Mouse (Mus musculus): ENCODE measurements around the gene Aaas.

DNA sequence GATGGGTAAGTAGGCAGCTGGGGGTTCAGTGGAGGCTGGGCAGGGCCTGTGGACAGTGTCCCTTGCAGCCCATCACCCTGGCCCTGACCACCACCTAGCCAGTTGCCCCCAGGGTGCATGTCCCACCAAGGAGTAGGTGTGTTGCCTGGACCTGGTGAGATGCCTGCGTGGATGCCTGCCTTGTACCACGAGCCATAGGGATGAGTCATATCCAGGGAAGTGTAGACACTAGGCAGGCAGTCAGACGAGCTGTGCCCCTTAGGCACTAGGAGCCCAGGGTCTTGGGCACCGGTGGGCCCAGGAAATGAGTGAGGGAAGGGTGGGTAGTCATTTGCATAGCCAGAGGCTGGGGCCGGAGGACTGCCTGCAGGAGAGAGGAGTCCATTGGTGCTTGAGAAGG, 8.3 kb upstream of the Aaas start:
- TF ChIP-seq CTCF (IDR thresholded peaks at IDR 0.05; ENCODE audit: extremely low read depth, insufficient read depth, insufficient read length, insufficient replicate concordance) = no peak
- no peak for TF ChIP-seq POLR2A (IDR thresholded peaks at IDR 0.05; ENCODE audit: low read depth, low read length)

All from spleen, adult 2 months (tissue).